Mouse (Mus musculus): ENCODE measurements around the gene Dapp1. TPM values are rescaled to one million over a fixed set of nuclear protein-coding genes. Genes with fewer than 3 reads are reported as not detected.

Dapp1 gene
- total RNA-seq (2012; rRNA removed) (55.5 and 63.6 TPM in 2 replicates), total RNA-seq (2014; rRNA removed) (53.5 and 66.4 TPM in 2 replicates), polyA plus RNA-seq (2012; ENCODE audit: insufficient read length, low read depth) (62.8 and 81.7 TPM in 2 replicates)

DNA sequence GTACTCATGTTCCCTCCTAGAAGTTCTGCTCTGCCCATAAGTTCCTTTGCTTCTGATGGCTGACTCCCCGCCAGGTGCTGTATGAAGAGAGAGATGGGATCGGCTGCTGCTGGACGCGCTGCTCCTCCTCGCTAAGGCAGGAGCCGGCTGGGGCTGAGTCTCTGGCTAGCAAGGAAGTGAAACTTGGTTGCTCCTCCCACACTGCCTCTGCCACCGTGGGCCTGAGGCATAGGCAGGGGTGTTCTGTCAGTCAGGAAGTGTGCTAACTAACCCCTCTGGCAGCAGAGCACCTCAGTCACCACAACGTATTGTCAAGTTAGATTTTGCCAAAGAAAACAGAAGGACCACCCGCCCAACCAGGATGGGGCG, at the start of gene Dapp1:
TSS of gene Dapp1 (minus strand) at position 164 of the 369 bp plus-strand sequence.
- Histone ChIP-seq H3K4me1 (ENCODE audit: control insufficient read depth in 1 of 2, insufficient read depth in 2 of 2) (peaks cover 8 to 46% of the 10 kb centered on the region in 2 experiments), H3K4me3 (replicated peaks in 1 of 3; ENCODE audit: low read depth in 2 of 3, low read length in 2 of 3, poor library complexity in 1 of 3) (peak within 1 kb of the TSS; percentile 68 to 86 (median 70)), H3K9me3 (replicated peaks; ENCODE audit: low read length) (no peaks in the 10 kb centered on the region), H3K27ac (ENCODE audit: insufficient read depth, low read depth) (peak within 1 kb of the TSS; percentile 87), H3K9ac (ENCODE audit: insufficient read depth, low read depth) (peak within 1 kb of the TSS; percentile 96), H3K27me3 (replicated peaks) (no peaks in the 10 kb centered on the region), H3K79me2 (replicated peaks; ENCODE audit: control insufficient read depth, extremely low read depth, insufficient read depth, poor library complexity, severe bottlenecking) (peaks cover 46% of the 10 kb centered on the region), H3K4me2 (ENCODE audit: insufficient read depth, low read depth, poor library complexity, severe bottlenecking) (peak within 1 kb of the TSS; percentile 96), H3K36me3 (replicated peaks in 1 of 2; ENCODE audit: control insufficient read depth in 1 of 2, insufficient read depth in 1 of 2, low read length in 1 of 2) (peaks cover 14 to 25% of the 10 kb centered on the region in 2 experiments)
- peak; percentile 98 for DNase-seq (ENCODE audit: extremely low read depth)
- dilution Hi-C loops (cut with MboI; ENCODE audit: extremely low pct_ligation_motif_present, extremely low pct_unique_long_range_greater_than_20kb, low sequenced_read_pairs) (no loop called here), in situ Hi-C loops (cut with MboI; ENCODE audit: low pct_ligation_motif_present, low pct_unique_long_range_greater_than_20kb, low sequenced_read_pairs) (no loop called here)
- TF ChIP-seq PAX5 (IDR thresholded peaks at IDR 0.05; ENCODE audit: low read length), result no peak
- TF ChIP-seq USF1 (IDR thresholded peaks at IDR 0.05; ENCODE audit: low read depth, low read length), result no peak
- TF ChIP-seq TBP (conservative IDR thresholded peaks at IDR 0.05; ENCODE audit: low read depth, low read length), result peak; percentile 94
- no peak for TF ChIP-seq ZKSCAN1 (IDR thresholded peaks at IDR 0.05; ENCODE audit: borderline replicate concordance, low read depth, low read length)
- peak; percentile 85 for TF ChIP-seq RCOR1 (conservative IDR thresholded peaks at IDR 0.05; ENCODE audit: low read depth, low read length)
- TF ChIP-seq CTCF (conservative IDR thresholded peaks at IDR 0.05 in 1 of 2, IDR thresholded peaks at IDR 0.05 in 1 of 2; ENCODE audit: low read depth in 2 of 2, low read length in 2 of 2), result no peak
- TF ChIP-seq ZC3H11A (IDR thresholded peaks at IDR 0.05; ENCODE audit: low read depth, low read length), result no peak
- TF ChIP-seq ELF1 (IDR thresholded peaks at IDR 0.05; ENCODE audit: low read depth, low read length), result peak; percentile 94
- peak; percentile 54; the same call in 1 of the 2 replicates for TF ChIP-seq CHD2 (IDR thresholded peaks at IDR 0.05; ENCODE audit: low read length)
- peak; percentile 90 for TF ChIP-seq CHD1 (IDR thresholded peaks at IDR 0.05; ENCODE audit: low read depth, low read length)
- TF ChIP-seq MEF2A (IDR thresholded peaks at IDR 0.05; ENCODE audit: borderline replicate concordance, low read depth, low read length), result peak; percentile 88
- peak; percentile 86; the same call in 1 of the 2 replicates for TF ChIP-seq MXI1 (IDR thresholded peaks at IDR 0.05; ENCODE audit: low read depth, low read length)
- peak; percentile 79 for TF ChIP-seq BHLHE40 (IDR thresholded peaks at IDR 0.05; ENCODE audit: low read depth, low read length)
- peak; percentile 99 for TF ChIP-seq IRF4 (IDR thresholded peaks at IDR 0.05; ENCODE audit: low read depth, low read length)
- no peak for TF ChIP-seq MAFK (IDR thresholded peaks at IDR 0.05; ENCODE audit: insufficient replicate concordance, low read length)
- TF ChIP-seq JUND (conservative IDR thresholded peaks at IDR 0.05; ENCODE audit: low read depth, low read length), result no peak
- peak; percentile 41 for TF ChIP-seq SMC3 (IDR thresholded peaks at IDR 0.05; ENCODE audit: low read depth, low read length)
- TF ChIP-seq MAX (IDR thresholded peaks at IDR 0.05; ENCODE audit: low read length), result peak; percentile 89
- peak; percentile 87; the same call in 1 of the 2 replicates for TF ChIP-seq MAZ (IDR thresholded peaks at IDR 0.05; ENCODE audit: low read depth, low read length)
- TF ChIP-seq POLR2AphosphoS2 (IDR thresholded peaks at IDR 0.05; ENCODE audit: low read depth, low read length), result peak; percentile 98
- peak; percentile 98 for TF ChIP-seq ZMIZ1 (IDR thresholded peaks at IDR 0.05; ENCODE audit: low read depth, low read length)
- peak; percentile 74; the same call in 1 of the 2 replicates for TF ChIP-seq KAT2A (IDR thresholded peaks at IDR 0.05; ENCODE audit: insufficient replicate concordance, low read length)
- TF ChIP-seq RAD21 (IDR thresholded peaks at IDR 0.05; ENCODE audit: low read depth, low read length), result peak; percentile 14
- TF ChIP-seq EP300 (IDR thresholded peaks at IDR 0.05; ENCODE audit: low read length), result peak; percentile 93
- TF ChIP-seq MYC (IDR thresholded peaks at IDR 0.05; ENCODE audit: low read depth, low read length), result peak; percentile 74
- peak; percentile 65 for TF ChIP-seq HCFC1 (IDR thresholded peaks at IDR 0.05; ENCODE audit: low read depth, low read length)
- peak; percentile 99 for TF ChIP-seq NELFE (IDR thresholded peaks at IDR 0.05; ENCODE audit: low read depth, low read length)
- peak; percentile 68 for TF ChIP-seq ETS1 (conservative IDR thresholded peaks at IDR 0.05; ENCODE audit: low read depth, low read length)
- TF ChIP-seq JUN (IDR thresholded peaks at IDR 0.05; ENCODE audit: insufficient read depth, low read depth, low read length), result no peak
- TF ChIP-seq SIN3A (IDR thresholded peaks at IDR 0.05; ENCODE audit: low read length), result peak; percentile 96
- TF ChIP-seq POLR2A (IDR thresholded peaks at IDR 0.05; ENCODE audit: low read depth, low read length), result peak; percentile 99
- 0 out of 2 replicates have a peak, but pooled peaks have one; percentile 29 for TF ChIP-seq NRF1 (IDR thresholded peaks at IDR 0.05; ENCODE audit: low read depth, low read length)
- TF ChIP-seq TCF12 (IDR thresholded peaks at IDR 0.05; ENCODE audit: low read depth, low read length), result peak; percentile 99
- no peak for TF ChIP-seq USF2 (conservative IDR thresholded peaks at IDR 0.05; ENCODE audit: low read depth, low read length)
- TF ChIP-seq GABPA (IDR thresholded peaks at IDR 0.05; ENCODE audit: insufficient replicate concordance, low read depth, low read length), result no peak
- peak; percentile 41; the same call in 1 of the 2 replicates for TF ChIP-seq E2F4 (IDR thresholded peaks at IDR 0.05; ENCODE audit: insufficient replicate concordance, low read depth, low read length)
- peak; percentile 94 for TF ChIP-seq UBTF (IDR thresholded peaks at IDR 0.05; ENCODE audit: low read depth, low read length)
- TF ChIP-seq ZNF384 (IDR thresholded peaks at IDR 0.05; ENCODE audit: low read depth, low read length), result no peak; the same call in 1 of the 2 replicates

All from CH12.LX (cell line).